Mouse (Mus musculus): ENCODE results near the gene 4930503B20Rik. TPM values are rescaled to one million over a fixed set of nuclear protein-coding genes. Genes with fewer than 3 reads are reported as not detected.

Gene 4930503B20Rik
- polyA plus RNA-seq (2017; shearing (Covaris generic)), result not detected

GRCm38 (mm10) chr3:146651217-146651616 lies at the start of gene 4930503B20Rik:
TSS of gene 4930503B20Rik (minus strand) at chr3:146651317.

GRCm38 (mm10) chr3:146684811-146685675 lies 33.9 kb upstream of the 4930503B20Rik start, which contains the start of gene Samd13:
TSS of gene Samd13 (minus strand) at chr3:146685592.

DNA sequence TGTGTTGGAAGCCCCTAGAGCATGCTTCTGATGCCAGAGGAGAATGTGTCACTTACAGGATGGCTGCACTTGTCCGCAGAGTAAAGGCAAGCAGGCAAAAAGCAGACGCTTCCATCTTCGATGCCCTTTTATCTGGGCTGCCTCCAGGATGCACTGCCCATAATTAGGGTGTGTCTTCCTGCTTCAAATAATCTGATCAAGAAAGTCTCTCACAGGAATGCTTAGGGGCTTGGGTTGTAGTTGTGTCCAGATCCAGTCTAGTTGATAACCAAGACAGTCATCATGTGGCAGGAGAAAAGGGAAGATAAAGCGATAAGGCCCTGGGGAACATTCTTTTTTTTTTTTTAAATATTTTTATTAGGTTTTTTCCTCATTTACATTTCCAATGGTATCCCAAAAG lies 35.6 kb downstream of the 4930503B20Rik start, which contains the start of gene Dnase2b:
Gene Dnase2b (minus strand): TSS at position 101 of the 400 bp plus-strand sequence.

Other genes with a start within 250 kb of the 4930503B20Rik start
- gene Ssx2ip, start 246.7 kb downstream of the 4930503B20Rik start, polyA plus RNA-seq (2017; shearing (Covaris generic)), result 4.4 TPM
- 3.4 TPM for gene Ctbs, start 201.5 kb downstream of the 4930503B20Rik start, polyA plus RNA-seq (2017; shearing (Covaris generic))
- gene Spata1, start 151.6 kb downstream of the 4930503B20Rik start, polyA plus RNA-seq (2017; shearing (Covaris generic)), result 10.2 TPM
- 402 TPM for gene Gng5, start 151.5 kb downstream of the 4930503B20Rik start, polyA plus RNA-seq (2017; shearing (Covaris generic))
- 103 TPM for gene Rpf1, start 129.9 kb downstream of the 4930503B20Rik start, polyA plus RNA-seq (2017; shearing (Covaris generic))
- not detected for gene Uox, start 80.9 kb downstream of the 4930503B20Rik start, polyA plus RNA-seq (2017; shearing (Covaris generic))
- gene Dnase2b, start 35.7 kb downstream of the 4930503B20Rik start, polyA plus RNA-seq (2017; shearing (Covaris generic)), result not detected
- gene Samd13, start 34.3 kb upstream of the 4930503B20Rik start, polyA plus RNA-seq (2017; shearing (Covaris generic)), result 0.81 TPM
- 129 TPM for gene Prkacb, start 161.7 kb upstream of the 4930503B20Rik start, polyA plus RNA-seq (2017; shearing (Covaris generic))
- gene Ttll7, start 201.1 kb upstream of the 4930503B20Rik start, polyA plus RNA-seq (2017; shearing (Covaris generic)), result not detected